Mouse (Mus musculus) Patski (cell line): ENCODE data around the gene S100a2. TPM values are rescaled to one million over a fixed set of nuclear protein-coding genes. Genes with fewer than 3 reads are reported as not detected.

Experiments
- ATAC-seq: fragments of 100-300 bp; one replicate; pipeline ENCODE4 v1.8.0; 2021
- CTCF ChIA-PET: fragments of 350-600 bp; sonication (Branson Sonifier 250); formaldehyde crosslinking; loops from one replicate; lab custom pipeline; 2022; ENCODE audit warnings: inconsistent platforms; lab: Charles Lee
- POLR2A ChIA-PET: fragments of 350-600 bp; sonication (Branson Sonifier 250); formaldehyde crosslinking; loops from one replicate; lab custom pipeline; 2022; ENCODE audit warnings: antibody characterized with exemption, inconsistent platforms; lab: Charles Lee
- DNase-seq: peaks from one replicate; pipeline ENCODE4 v3.0.0-alpha.2; 2011; ENCODE audit warnings: low read depth, low spot score
- H3K27me3 ChIP-seq: fragments of 371-371 bp; one replicate; pipeline ENCODE4 v1.5.1; 2021
- CTCF ChIP-seq: fragments of 100-300 bp; IDR thresholded peaks from one replicate; pipeline ENCODE4 v1.5.1; 2021
- in situ Hi-C: fragments of 300-500 bp; cut with MboI; formaldehyde crosslinking; loops from 3 replicates; pipeline ENCODE4 v1.11.1; 2018; ENCODE audit warnings: low pct_unique_long_range_greater_than_20kb, mixed read lengths
- polyA plus RNA-seq: library from polyadenylated mRNA; unstranded; gene quantifications from one replicate; pipeline ENCODE4 v1.2.3, GENCODE M21; 2021

Gene S100a2
- polyA plus RNA-seq, 1 experiment from 2014 or later: not detected

- in situ Hi-C loops: no loop called here
- DNase-seq (no peak), ATAC-seq (no peak)
- ChIA-PET CTCF (interaction anchor here (1.5 to 34.1 kb wide), 4 partner anchors 10 to 31 kb away, joined by 3 to 615 read pairs (median 14); partner anchors contain the start of genes Gm42674, S100a3, S100a4 and S100a5), POLR2A (no interaction called here)
- no peaks in the 10 kb centered on the region for H3K27me3 ChIP-seq
- TF ChIP-seq CTCF: no peak
Observed at GRCm38 (mm10) chr3:90576351-90577001, 13.6 kb upstream of the S100a2 start.

GRCm38 (mm10) chr3:90579433-90579832 lies 10.6 kb upstream of the S100a2 start:
- no peaks in the 10 kb centered on the region for H3K27me3 ChIP-seq
- ATAC-seq (no peak), DNase-seq (no peak)
- ChIA-PET CTCF (interaction anchor here (1.0 to 34.1 kb wide), 7 partner anchors 18 to 74 kb away, joined by 3 to 615 read pairs (median 4); partner anchors contain the start of genes Gm42674, S100a14, S100a4 and S100a5), POLR2A (no interaction called here)
- TF ChIP-seq CTCF: no peak
- in situ Hi-C loops: no loop called here

- ATAC-seq: no peak
- in situ Hi-C loops: loop anchor here (5.0 kb wide), 1 partner anchor 36 kb away; no protein-coding TSS in a partner anchor
- CTCF ChIA-PET: interaction anchor here (1.0 to 34.1 kb wide), 8 partner anchors 11 to 72 kb away, joined by 3 to 615 read pairs (median 7); partner anchors contain the start of genes Gm42674, S100a14, S100a16 and S100a4
- no peak for DNase-seq
- POLR2A ChIA-PET: interaction anchor here (0.7 kb wide), 1 partner anchor 33 kb away, joined by 3 read pairs; no protein-coding TSS in a partner anchor
- H3K27me3 ChIP-seq: no peaks in the 10 kb centered on the region
- no peak for TF ChIP-seq CTCF
Observed at GRCm38 (mm10) chr3:90581141-90581540, 8.9 kb upstream of the S100a2 start.

- ChIA-PET POLR2A (no interaction called here), CTCF (interaction anchor here (0.9 to 34.1 kb wide), 11 partner anchors 8 to 71 kb away, joined by 3 to 615 read pairs (median 7); partner anchors contain the start of genes Gm42674, S100a14, S100a16 and S100a4)
- H3K27me3 ChIP-seq: no peaks in the 10 kb centered on the region
- no peak for TF ChIP-seq CTCF
- no peak for DNase-seq
- no peak for ATAC-seq
- in situ Hi-C loops: loop anchor here (5.0 kb wide), 1 partner anchor 35 kb away; no protein-coding TSS in a partner anchor
Observed at GRCm38 (mm10) chr3:90582156-90582555, 7.9 kb upstream of the S100a2 start.

GRCm38 (mm10) chr3:90582556-90582955 lies 7.5 kb upstream of the S100a2 start:
- in situ Hi-C loops: loop anchor here (5.0 kb wide), 1 partner anchor 35 kb away; no protein-coding TSS in a partner anchor
- ChIA-PET POLR2A (interaction anchor here (0.7 to 1.5 kb wide), 2 partner anchors 58 to 74 kb away, joined by 3 to 6 read pairs; partner anchors contain the start of gene Chtop), CTCF (interaction anchor here (0.7 to 34.1 kb wide), 9 partner anchors 8 to 71 kb away, joined by 3 to 615 read pairs (median 7); partner anchors contain the start of genes Gm42674, S100a14, S100a4 and S100a5)
- no peak for DNase-seq
- TF ChIP-seq CTCF: no peak
- H3K27me3 ChIP-seq: no peaks in the 10 kb centered on the region
- no peak for ATAC-seq

GRCm38 (mm10) chr3:90583893-90584292 lies 6.2 kb upstream of the S100a2 start:
- no peak for TF ChIP-seq CTCF
- in situ Hi-C loops: loop anchor here (5.0 kb wide), 1 partner anchor 33 kb away; no protein-coding TSS in a partner anchor
- ATAC-seq: no peak
- no peak for DNase-seq
- ChIA-PET CTCF (interaction anchor here (1.4 to 34.1 kb wide), 8 partner anchors 9 to 72 kb away, joined by 3 to 615 read pairs (median 6); partner anchors contain the start of genes Gm42674, S100a4, S100a5 and S100a6), POLR2A (interaction anchor here (1.0 to 1.5 kb wide), 3 partner anchors 35 to 75 kb away, joined by 3 to 6 read pairs (median 4); partner anchors contain the start of gene Chtop)
- no peaks in the 10 kb centered on the region for H3K27me3 ChIP-seq

GRCm38 (mm10) chr3:90585595-90585994 lies 4.5 kb upstream of the S100a2 start:
- no peak for TF ChIP-seq CTCF
- in situ Hi-C loops: loop anchor here (5.0 kb wide), 1 partner anchor 62 kb away; no protein-coding TSS in a partner anchor
- DNase-seq: peak; percentile 97
- no peaks in the 10 kb centered on the region for H3K27me3 ChIP-seq
- CTCF ChIA-PET: interaction anchor here (0.9 to 34.1 kb wide), 8 partner anchors 11 to 124 kb away, joined by 3 to 615 read pairs (median 8); partner anchors contain the start of genes Gm42674, S100a14, S100a4 and S100a5
- POLR2A ChIA-PET: interaction anchor here (0.6 to 4.0 kb wide), 6 partner anchors 13 to 48 kb away, joined by 3 to 86 read pairs (median 18); partner anchors contain the start of genes Gm42674, S100a16, S100a4 and S100a6
- ATAC-seq: peak; percentile 60

GRCm38 (mm10) chr3:90586016-90586643 lies 3.9 kb upstream of the S100a2 start:
- H3K27me3 ChIP-seq: no peaks in the 10 kb centered on the region
- DNase-seq (no peak), ATAC-seq (no peak)
- in situ Hi-C loops: loop anchor here (5.0 kb wide), 1 partner anchor 61 kb away; no protein-coding TSS in a partner anchor
- ChIA-PET CTCF (interaction anchor here (0.8 to 34.1 kb wide), 12 partner anchors 11 to 124 kb away, joined by 3 to 615 read pairs (median 6); partner anchors contain the start of genes Gm42674, S100a14, S100a4 and S100a5), POLR2A (interaction anchor here (0.6 to 4.0 kb wide), 8 partner anchors 13 to 78 kb away, joined by 3 to 86 read pairs (median 8); partner anchors contain the start of genes Gm42674, S100a16, S100a4 and S100a6)
- TF ChIP-seq CTCF: no peak

- ATAC-seq (peak; percentile 89), DNase-seq (peak; percentile 100)
- in situ Hi-C loops: loop anchor here (5.0 kb wide), 1 partner anchor 60 kb away; no protein-coding TSS in a partner anchor
- POLR2A ChIA-PET: interaction anchor here (0.6 to 4.0 kb wide), 11 partner anchors 12 to 79 kb away, joined by 3 to 86 read pairs (median 4); partner anchors contain the start of genes Gm42674, S100a16, S100a4 and S100a6
- H3K27me3 ChIP-seq: no peaks in the 10 kb centered on the region
- no peak for TF ChIP-seq CTCF
- CTCF ChIA-PET: interaction anchor here (0.8 to 34.1 kb wide), 15 partner anchors 12 to 123 kb away, joined by 3 to 615 read pairs (median 5); partner anchors contain the start of genes Gm42674, S100a14, S100a4 and S100a5
Observed at GRCm38 (mm10) chr3:90586906-90587305, 3.1 kb upstream of the S100a2 start.
